Mouse (Mus musculus): ENCODE data around the gene Mybph. TPM values are rescaled to one million over a fixed set of nuclear protein-coding genes. Genes with fewer than 3 reads are reported as not detected.

Gene Mybph
- polyA plus RNA-seq, 2 experiments = 92.6 to 115 TPM

DNA sequence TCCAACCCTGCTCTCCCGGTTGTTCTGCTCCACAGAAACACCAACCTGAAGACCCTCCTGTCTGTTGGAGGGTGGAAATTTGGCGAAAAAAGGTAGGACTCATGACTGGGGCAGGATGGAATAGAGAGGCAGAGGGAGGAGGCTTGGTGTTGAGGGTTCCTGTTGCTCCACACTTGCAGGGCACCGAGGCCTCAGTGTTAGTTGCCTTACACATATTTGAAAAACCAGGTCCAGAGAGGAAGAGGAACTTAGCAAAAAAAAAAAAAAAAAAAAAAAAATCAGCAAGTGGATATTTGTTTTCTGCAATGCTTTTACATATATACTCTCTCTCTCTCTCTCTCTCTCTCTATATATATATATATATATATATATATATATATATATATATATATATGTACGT lies 9.2 kb upstream of the Mybph start:
- 86% methylated on average over 4 of the region's 4 CpGs for WGBS
- H3K9ac ChIP-seq (ENCODE audit: low read depth, low read length, severe bottlenecking) = no peak overlapping the region
- H3K4me1 ChIP-seq (ENCODE audit: control insufficient read depth, insufficient read depth, low read length) = 0 out of 2 replicates have a peak, but pooled peaks cover 7% of the 10 kb centered on the region
- TF ChIP-seq POLR2A (IDR thresholded peaks at IDR 0.05; ENCODE audit: borderline replicate concordance, extremely low read depth, insufficient read depth, insufficient read length) = no peak
- DNase-seq (ENCODE audit: low spot score) = no peak
- H3K9me3 ChIP-seq (ENCODE audit: control insufficient read depth, low read length) = no peaks in the 10 kb centered on the region
- no peak overlapping the region for H3K4me2 ChIP-seq (replicated peaks; ENCODE audit: low read depth, low read length, severe bottlenecking)
- no peaks in the 10 kb centered on the region for H3K27me3 ChIP-seq (ENCODE audit: control insufficient read depth, insufficient read depth, low read length)
- H3K27ac ChIP-seq (replicated peaks; ENCODE audit: low read depth, low read length) = no peak overlapping the region
- no peaks in the 10 kb centered on the region for H3K36me3 ChIP-seq (ENCODE audit: control insufficient read depth, insufficient read depth, low read length)
- ATAC-seq (ENCODE audit: low FRiP score, low read depth) = no peak
- no peak overlapping the region for H3K4me3 ChIP-seq (replicated peaks; ENCODE audit: low read length)

DNA sequence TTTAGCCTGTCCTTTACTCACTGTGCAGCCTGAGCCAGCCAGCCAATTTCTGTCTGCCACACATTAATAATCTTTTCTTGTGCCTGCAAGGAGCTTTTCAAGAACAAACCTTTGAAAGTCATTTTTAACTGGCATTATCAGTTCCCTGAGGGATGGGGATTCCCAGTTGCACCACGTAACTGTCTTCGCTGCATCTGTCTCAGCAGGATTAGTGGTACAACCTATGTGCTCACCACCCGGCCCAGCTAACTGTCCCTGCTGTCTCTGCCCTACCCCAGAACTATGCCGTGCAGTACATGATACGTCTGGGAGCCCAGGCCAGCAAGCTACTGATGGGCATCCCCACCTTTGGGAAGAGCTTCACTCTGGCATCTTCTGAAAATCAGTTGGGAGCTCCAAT lies 5.0 kb upstream of the Mybph start:
- H3K9ac ChIP-seq (ENCODE audit: low read depth, low read length, severe bottlenecking) = no peak overlapping the region
- H3K36me3 ChIP-seq (ENCODE audit: control insufficient read depth, insufficient read depth, low read length) = no peaks in the 10 kb centered on the region
- H3K9me3 ChIP-seq (ENCODE audit: control insufficient read depth, low read length) = no peaks in the 10 kb centered on the region
- 85% methylated on average over 5 of the region's 5 CpGs for WGBS
- 0 out of 2 replicates have a peak, but pooled peaks cover 3% of the 10 kb centered on the region for H3K4me1 ChIP-seq (ENCODE audit: control insufficient read depth, insufficient read depth, low read length)
- H3K27me3 ChIP-seq (ENCODE audit: control insufficient read depth, insufficient read depth, low read length) = no peaks in the 10 kb centered on the region
- H3K4me2 ChIP-seq (replicated peaks; ENCODE audit: low read depth, low read length, severe bottlenecking) = no peak overlapping the region
- DNase-seq (ENCODE audit: low spot score) (no peak), ATAC-seq (ENCODE audit: low FRiP score, low read depth) (no peak)
- no peak overlapping the region for H3K4me3 ChIP-seq (replicated peaks; ENCODE audit: low read length)
- no peak overlapping the region for H3K27ac ChIP-seq (replicated peaks; ENCODE audit: low read depth, low read length)
- TF ChIP-seq POLR2A (IDR thresholded peaks at IDR 0.05; ENCODE audit: borderline replicate concordance, extremely low read depth, insufficient read depth, insufficient read length) = no peak

DNA sequence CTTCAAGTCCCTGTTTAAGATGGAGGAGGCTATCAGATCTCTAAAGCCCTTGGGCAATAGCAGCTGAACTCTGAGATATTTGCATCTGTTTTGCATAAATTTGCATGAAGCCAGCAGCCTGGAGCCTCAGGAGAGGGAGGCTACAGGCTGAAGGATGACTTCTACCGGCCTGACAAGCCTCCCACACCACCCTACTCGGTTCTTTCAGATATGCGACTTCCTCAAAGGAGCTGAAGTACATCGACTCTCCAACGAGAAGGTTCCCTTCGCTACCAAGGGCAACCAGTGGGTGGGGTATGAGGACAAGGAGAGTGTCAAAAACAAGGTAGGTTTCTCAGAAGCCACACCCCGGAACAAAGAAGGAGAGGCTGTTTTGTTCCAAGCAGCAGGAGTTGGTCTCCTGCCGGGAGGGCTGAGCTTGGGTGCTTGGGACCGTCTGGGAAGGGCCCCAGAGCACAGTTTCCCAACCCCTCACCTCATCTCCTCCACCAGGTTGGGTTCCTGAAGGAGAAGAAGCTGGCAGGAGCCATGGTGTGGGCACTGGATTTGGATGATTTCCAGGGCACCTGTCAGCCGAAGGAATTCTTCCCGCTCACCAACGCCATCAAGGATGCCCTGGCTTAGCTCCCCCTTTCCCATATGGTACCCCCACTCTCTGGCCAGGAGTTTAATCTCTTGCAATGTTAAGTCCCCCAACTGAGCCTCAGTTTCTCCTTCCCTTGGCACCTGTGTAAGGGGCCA lies 4.1 kb upstream of the Mybph start:
- no peak for ATAC-seq (ENCODE audit: low FRiP score, low read depth)
- Histone ChIP-seq H3K4me1 (ENCODE audit: control insufficient read depth, insufficient read depth, low read length) (peaks cover 11% of the 10 kb centered on the region; the same call in 1 of the 2 replicates), H3K4me2 (replicated peaks; ENCODE audit: low read depth, low read length, severe bottlenecking) (no peak overlapping the region), H3K4me3 (replicated peaks; ENCODE audit: low read length) (no peak overlapping the region), H3K36me3 (ENCODE audit: control insufficient read depth, insufficient read depth, low read length) (no peaks in the 10 kb centered on the region), H3K9me3 (ENCODE audit: control insufficient read depth, low read length) (no peaks in the 10 kb centered on the region), H3K27me3 (ENCODE audit: control insufficient read depth, insufficient read depth, low read length) (no peaks in the 10 kb centered on the region), H3K27ac (replicated peaks; ENCODE audit: low read depth, low read length) (no peak overlapping the region), H3K9ac (ENCODE audit: low read depth, low read length, severe bottlenecking) (no peak overlapping the region)
- no peak for TF ChIP-seq POLR2A (IDR thresholded peaks at IDR 0.05; ENCODE audit: borderline replicate concordance, extremely low read depth, insufficient read depth, insufficient read length)
- no peak for DNase-seq (ENCODE audit: low spot score)
- 33% methylated on average over 12 of the region's 12 CpGs for WGBS

DNA sequence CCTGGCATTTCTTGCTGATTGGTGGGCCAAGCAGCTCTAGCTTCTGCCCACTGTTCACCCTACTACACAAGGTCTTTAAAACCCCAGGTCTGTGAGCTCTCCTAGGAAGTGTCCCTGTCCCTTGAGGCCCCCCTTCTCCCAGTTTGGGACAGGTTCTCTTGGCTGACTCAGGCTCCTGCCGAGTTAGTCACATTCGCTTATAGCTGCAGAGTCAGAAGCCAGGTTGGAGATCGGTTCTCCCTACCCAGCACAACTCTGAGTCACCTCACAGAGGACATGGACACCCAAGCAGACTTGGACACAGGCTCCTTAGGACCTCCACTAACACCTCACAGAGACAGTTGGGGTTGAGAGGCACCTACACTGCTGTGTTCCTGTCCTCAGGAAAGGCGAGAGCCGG lies 2.1 kb upstream of the Mybph start:
- TF ChIP-seq POLR2A (IDR thresholded peaks at IDR 0.05; ENCODE audit: borderline replicate concordance, extremely low read depth, insufficient read depth, insufficient read length) = no peak
- no peak for ATAC-seq (ENCODE audit: low FRiP score, low read depth)
- no peak overlapping the region for H3K4me3 ChIP-seq (replicated peaks; ENCODE audit: low read length)
- DNase-seq (ENCODE audit: low spot score) = no peak
- no peaks in the 10 kb centered on the region for H3K36me3 ChIP-seq (ENCODE audit: control insufficient read depth, insufficient read depth, low read length)
- H3K27ac ChIP-seq (replicated peaks; ENCODE audit: low read depth, low read length) = no peak overlapping the region
- 89% methylated on average over 5 of the region's 5 CpGs for WGBS
- H3K9me3 ChIP-seq (ENCODE audit: control insufficient read depth, low read length) = no peaks in the 10 kb centered on the region
- H3K4me1 ChIP-seq (ENCODE audit: control insufficient read depth, insufficient read depth, low read length) = peaks cover 28% of the 10 kb centered on the region
- H3K4me2 ChIP-seq (replicated peaks; ENCODE audit: low read depth, low read length, severe bottlenecking) = no peak overlapping the region
- H3K27me3 ChIP-seq (ENCODE audit: control insufficient read depth, insufficient read depth, low read length) = no peaks in the 10 kb centered on the region
- no peak overlapping the region for H3K9ac ChIP-seq (ENCODE audit: low read depth, low read length, severe bottlenecking)

DNA sequence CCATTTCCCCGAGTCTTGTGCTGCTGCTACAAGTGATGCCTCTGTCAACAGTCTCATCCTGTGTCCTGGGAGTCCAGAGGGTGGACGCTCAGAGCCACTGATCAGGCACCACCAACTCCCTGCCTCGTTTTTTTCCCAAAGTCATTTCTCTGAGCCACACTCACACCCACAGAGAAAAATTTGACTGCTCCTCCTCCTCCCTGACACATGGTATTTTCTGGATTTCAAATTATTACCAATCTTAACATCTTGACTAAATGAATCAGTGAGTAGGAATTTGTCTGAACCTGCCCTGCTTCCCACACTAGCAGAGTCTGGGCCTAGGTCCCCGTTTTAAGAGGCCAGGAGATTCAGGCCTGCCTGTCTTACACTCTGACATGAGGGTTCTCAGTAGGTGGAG lies 1.2 kb upstream of the Mybph start:
- no peak overlapping the region for H3K27ac ChIP-seq (replicated peaks; ENCODE audit: low read depth, low read length)
- H3K4me2 ChIP-seq (replicated peaks; ENCODE audit: low read depth, low read length, severe bottlenecking) = no peak overlapping the region
- H3K4me3 ChIP-seq (replicated peaks; ENCODE audit: low read length) = no peak overlapping the region
- DNase-seq (ENCODE audit: low spot score) (no peak), ATAC-seq (ENCODE audit: low FRiP score, low read depth) (no peak)
- WGBS = 40% methylated on average over 4 of the region's 4 CpGs
- no peak for TF ChIP-seq POLR2A (IDR thresholded peaks at IDR 0.05; ENCODE audit: borderline replicate concordance, extremely low read depth, insufficient read depth, insufficient read length)
- no peaks in the 10 kb centered on the region for H3K27me3 ChIP-seq (ENCODE audit: control insufficient read depth, insufficient read depth, low read length)
- H3K4me1 ChIP-seq (ENCODE audit: control insufficient read depth, insufficient read depth, low read length) = peaks cover 33% of the 10 kb centered on the region
- no peaks in the 10 kb centered on the region for H3K9me3 ChIP-seq (ENCODE audit: control insufficient read depth, low read length)
- H3K9ac ChIP-seq (ENCODE audit: low read depth, low read length, severe bottlenecking) = no peak overlapping the region
- H3K36me3 ChIP-seq (ENCODE audit: control insufficient read depth, insufficient read depth, low read length) = no peaks in the 10 kb centered on the region

Data from limb, embryonic 14.5 days (tissue).